Mouse (Mus musculus): ENCODE results near the gene Mad1l1. TPM values are rescaled to one million over a fixed set of nuclear protein-coding genes. Genes with fewer than 3 reads are reported as not detected.

Mad1l1 gene
- polyA plus RNA-seq, 2 experiments: 31.8 to 38.2 TPM

DNA sequence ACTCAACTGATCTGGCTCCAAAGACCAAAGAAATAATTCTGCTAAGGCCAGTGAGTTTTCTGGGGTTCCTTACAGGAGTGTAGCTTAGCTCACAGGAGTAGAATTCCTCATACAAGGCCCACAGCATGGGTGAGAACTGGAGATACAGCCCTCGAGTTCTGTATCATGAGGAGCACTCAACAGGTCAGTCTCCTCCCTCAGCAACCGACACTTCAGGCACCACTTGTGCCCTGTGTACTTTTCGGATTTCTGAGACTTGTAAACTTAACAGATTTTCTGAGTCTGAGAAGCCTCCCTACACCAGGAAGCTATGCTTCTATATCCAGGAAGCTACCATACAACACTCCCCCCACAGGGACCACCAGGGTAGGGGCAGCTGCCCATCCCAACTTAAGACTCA, 18.5 kb upstream of the Mad1l1 start:
- WGBS: 54% methylated on average over 3 of the region's 3 CpGs
- no peak overlapping the region for H3K27ac ChIP-seq (replicated peaks; ENCODE audit: low read depth, low read length)
- H3K9me3 ChIP-seq (ENCODE audit: control insufficient read depth, low read length): peaks cover 3% of the 10 kb centered on the region; the same call in 1 of the 2 replicates
- H3K27me3 ChIP-seq (ENCODE audit: control insufficient read depth, insufficient read depth, low read length): no peaks in the 10 kb centered on the region
- no peak overlapping the region for H3K4me2 ChIP-seq (replicated peaks; ENCODE audit: low read depth, low read length, severe bottlenecking)
- H3K4me3 ChIP-seq (replicated peaks; ENCODE audit: low read length): no peak overlapping the region
- DNase-seq (ENCODE audit: low spot score) (no peak), ATAC-seq (ENCODE audit: low FRiP score, low read depth) (no peak)
- H3K4me1 ChIP-seq (ENCODE audit: control insufficient read depth, insufficient read depth, low read length): no peaks in the 10 kb centered on the region
- no peak for TF ChIP-seq POLR2A (IDR thresholded peaks at IDR 0.05; ENCODE audit: borderline replicate concordance, extremely low read depth, insufficient read depth, insufficient read length)
- no peak overlapping the region for H3K9ac ChIP-seq (ENCODE audit: low read depth, low read length, severe bottlenecking)
- peaks cover 44% of the 10 kb centered on the region for H3K36me3 ChIP-seq (ENCODE audit: control insufficient read depth, insufficient read depth, low read length)

DNA sequence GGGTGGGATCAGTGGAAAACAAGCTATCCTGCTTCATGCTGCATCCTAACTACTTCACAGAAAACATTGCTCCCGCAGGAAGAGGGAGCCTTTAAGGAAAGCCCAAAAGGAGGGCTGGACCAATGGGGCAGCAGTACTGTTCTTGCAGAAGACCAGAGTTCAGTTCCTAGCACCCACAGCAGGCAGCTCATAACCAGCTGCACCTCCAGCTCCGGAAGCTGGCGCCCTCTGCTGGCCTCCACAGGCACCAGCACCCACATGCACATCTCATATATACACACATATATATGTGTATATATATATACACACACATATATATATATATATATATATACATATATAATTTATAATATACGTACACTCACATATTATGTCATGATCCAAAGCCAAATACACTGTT, 17.4 kb upstream of the Mad1l1 start:
- peaks cover 3% of the 10 kb centered on the region; the same call in 1 of the 2 replicates for H3K9me3 ChIP-seq (ENCODE audit: control insufficient read depth, low read length)
- ATAC-seq (ENCODE audit: low FRiP score, low read depth) (no peak), DNase-seq (ENCODE audit: low spot score) (no peak)
- H3K36me3 ChIP-seq (ENCODE audit: control insufficient read depth, insufficient read depth, low read length): peaks cover 35% of the 10 kb centered on the region
- H3K9ac ChIP-seq (ENCODE audit: low read depth, low read length, severe bottlenecking): no peak overlapping the region
- H3K4me2 ChIP-seq (replicated peaks; ENCODE audit: low read depth, low read length, severe bottlenecking): no peak overlapping the region
- 93% methylated on average over 4 of the region's 4 CpGs for WGBS
- no peak for TF ChIP-seq POLR2A (IDR thresholded peaks at IDR 0.05; ENCODE audit: borderline replicate concordance, extremely low read depth, insufficient read depth, insufficient read length)
- H3K4me3 ChIP-seq (replicated peaks; ENCODE audit: low read length): no peak overlapping the region
- no peaks in the 10 kb centered on the region for H3K4me1 ChIP-seq (ENCODE audit: control insufficient read depth, insufficient read depth, low read length)
- no peak overlapping the region for H3K27ac ChIP-seq (replicated peaks; ENCODE audit: low read depth, low read length)
- H3K27me3 ChIP-seq (ENCODE audit: control insufficient read depth, insufficient read depth, low read length): no peaks in the 10 kb centered on the region

DNA sequence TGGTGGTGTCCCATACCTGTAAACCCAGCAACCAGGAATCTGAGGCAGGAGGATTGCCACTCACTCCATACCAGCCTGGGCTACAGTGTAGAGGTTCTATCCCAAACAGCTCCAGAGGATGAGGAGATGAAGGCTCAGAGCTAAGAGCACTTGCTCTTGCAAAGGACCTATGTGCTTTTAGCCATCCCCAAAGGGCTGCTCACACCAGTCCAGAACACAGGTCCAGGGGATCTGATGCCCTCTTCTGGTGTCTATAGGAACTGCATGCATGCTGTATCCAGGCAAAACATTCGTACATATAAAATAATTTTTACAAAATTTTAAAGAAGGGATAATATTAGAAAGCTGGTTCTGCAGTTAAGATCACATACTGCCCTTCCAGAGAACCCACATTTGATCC, 15.3 kb upstream of the Mad1l1 start:
- Histone ChIP-seq H3K9ac (ENCODE audit: low read depth, low read length, severe bottlenecking) (no peak overlapping the region), H3K9me3 (ENCODE audit: control insufficient read depth, low read length) (peaks cover 3% of the 10 kb centered on the region; the same call in 1 of the 2 replicates), H3K4me2 (replicated peaks; ENCODE audit: low read depth, low read length, severe bottlenecking) (no peak overlapping the region), H3K27ac (replicated peaks; ENCODE audit: low read depth, low read length) (no peak overlapping the region), H3K4me3 (replicated peaks; ENCODE audit: low read length) (no peak overlapping the region), H3K36me3 (ENCODE audit: control insufficient read depth, insufficient read depth, low read length) (peaks cover 23% of the 10 kb centered on the region), H3K27me3 (ENCODE audit: control insufficient read depth, insufficient read depth, low read length) (no peaks in the 10 kb centered on the region), H3K4me1 (ENCODE audit: control insufficient read depth, insufficient read depth, low read length) (no peaks in the 10 kb centered on the region)
- TF ChIP-seq POLR2A (IDR thresholded peaks at IDR 0.05; ENCODE audit: borderline replicate concordance, extremely low read depth, insufficient read depth, insufficient read length): no peak
- no peak for ATAC-seq (ENCODE audit: low FRiP score, low read depth)
- DNase-seq (ENCODE audit: low spot score): no peak
- 83% methylated on average over 1 of the region's 1 CpGs for WGBS

GRCm38 (mm10) chr5:140333631-140334030, 12.3 kb upstream of the Mad1l1 start:
- Histone ChIP-seq H3K4me1 (ENCODE audit: control insufficient read depth, insufficient read depth, low read length) (peaks cover 2% of the 10 kb centered on the region; the same call in 1 of the 2 replicates), H3K4me2 (replicated peaks; ENCODE audit: low read depth, low read length, severe bottlenecking) (no peak overlapping the region), H3K9ac (ENCODE audit: low read depth, low read length, severe bottlenecking) (no peak overlapping the region), H3K4me3 (replicated peaks; ENCODE audit: low read length) (no peak overlapping the region), H3K27me3 (ENCODE audit: control insufficient read depth, insufficient read depth, low read length) (no peaks in the 10 kb centered on the region), H3K9me3 (ENCODE audit: control insufficient read depth, low read length) (no peaks in the 10 kb centered on the region), H3K27ac (replicated peaks; ENCODE audit: low read depth, low read length) (no peak overlapping the region), H3K36me3 (ENCODE audit: control insufficient read depth, insufficient read depth, low read length) (peaks cover 21% of the 10 kb centered on the region)
- 44% methylated on average over 2 of the region's 2 CpGs for WGBS
- DNase-seq (ENCODE audit: low spot score) (no peak), ATAC-seq (ENCODE audit: low FRiP score, low read depth) (no peak)
- no peak for TF ChIP-seq POLR2A (IDR thresholded peaks at IDR 0.05; ENCODE audit: borderline replicate concordance, extremely low read depth, insufficient read depth, insufficient read length)

DNA sequence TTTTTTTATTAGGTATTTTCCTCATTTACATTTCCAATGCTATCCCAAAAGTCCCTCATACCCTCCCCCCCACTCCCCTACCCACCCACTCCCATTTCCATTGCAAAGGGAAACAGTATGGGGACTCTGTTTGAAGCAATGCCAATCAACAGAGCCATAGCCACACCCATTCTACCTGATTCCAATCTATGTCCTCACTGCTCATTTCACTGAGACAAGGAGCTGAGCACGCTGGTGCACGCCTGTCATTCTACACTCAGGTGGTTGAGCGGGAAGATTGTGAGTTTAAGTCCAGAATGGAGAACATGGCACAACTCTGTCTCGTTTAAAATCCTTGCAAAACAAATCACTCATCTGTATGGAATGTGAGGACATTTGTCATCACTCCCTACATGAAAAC, 11.2 kb upstream of the Mad1l1 start:
- ATAC-seq (ENCODE audit: low FRiP score, low read depth): no peak
- WGBS: 60% methylated on average over 4 of the region's 4 CpGs

More for the DNA sequence above, 11.2 kb upstream of the Mad1l1 start:
- Histone ChIP-seq H3K9me3 (ENCODE audit: control insufficient read depth, low read length) (no peaks in the 10 kb centered on the region), H3K4me3 (replicated peaks; ENCODE audit: low read length) (no peak overlapping the region), H3K4me2 (replicated peaks; ENCODE audit: low read depth, low read length, severe bottlenecking) (peak overlapping the region; percentile 74), H3K27me3 (ENCODE audit: control insufficient read depth, insufficient read depth, low read length) (no peaks in the 10 kb centered on the region), H3K27ac (replicated peaks; ENCODE audit: low read depth, low read length) (no peak overlapping the region), H3K4me1 (ENCODE audit: control insufficient read depth, insufficient read depth, low read length) (peaks cover 2% of the 10 kb centered on the region; the same call in 1 of the 2 replicates), H3K9ac (ENCODE audit: low read depth, low read length, severe bottlenecking) (no peak overlapping the region), H3K36me3 (ENCODE audit: control insufficient read depth, insufficient read depth, low read length) (peaks cover 27% of the 10 kb centered on the region)
- peak; percentile 9 for DNase-seq (ENCODE audit: low spot score)
- TF ChIP-seq POLR2A (IDR thresholded peaks at IDR 0.05; ENCODE audit: borderline replicate concordance, extremely low read depth, insufficient read depth, insufficient read length): no peak
